Mouse (Mus musculus): ENCODE results near the gene Serpina9.
A peak's percentile ranks its signal among the peaks of the same experiment; 100 is the strongest.

Serpina9 gene

GRCm38 (mm10) chr12:104013620-104014019 lies at the start of gene Serpina9:
TSS of gene Serpina9 (minus strand) at chr12:104013755.
- no peak for DNase-seq (ENCODE audit: low read depth, low spot score)

- no peak for DNase-seq (ENCODE audit: low read depth, low spot score)
Measured at GRCm38 (mm10) chr12:104061862-104062261, 48.3 kb upstream of the Serpina9 start.

- DNase-seq (ENCODE audit: low read depth, low spot score), result no peak
Measured at GRCm38 (mm10) chr12:104060126-104060525, 46.6 kb upstream of the Serpina9 start.

- no peak for DNase-seq (ENCODE audit: low read depth, low spot score)
Measured at GRCm38 (mm10) chr12:104057531-104057930, 44.0 kb upstream of the Serpina9 start.

- no peak for DNase-seq (ENCODE audit: low read depth, low spot score)
Measured at GRCm38 (mm10) chr12:104057050-104057449, 43.5 kb upstream of the Serpina9 start.

DNA sequence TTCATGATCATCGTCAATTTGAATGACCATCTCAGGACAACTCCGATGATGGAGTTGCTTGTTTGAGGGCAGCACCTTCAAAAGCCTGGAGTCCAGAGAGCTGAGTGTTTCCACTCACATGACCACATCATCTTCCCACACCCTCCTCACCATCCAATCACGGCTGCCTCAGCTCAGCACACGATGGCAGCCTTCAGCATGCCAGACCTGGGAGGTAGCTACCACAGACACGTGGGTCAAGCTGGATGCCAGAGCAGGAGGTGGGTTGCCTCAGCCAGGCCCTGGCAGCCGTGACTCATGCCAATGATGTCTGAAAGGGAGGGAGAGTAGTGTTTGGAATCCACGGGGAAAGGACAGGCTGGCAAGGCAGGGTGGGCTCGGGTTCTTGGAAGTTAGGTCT lies 42.2 kb upstream of the Serpina9 start:
- DNase-seq (ENCODE audit: low read depth, low spot score), result no peak

- no peak for DNase-seq (ENCODE audit: low read depth, low spot score)
Measured at GRCm38 (mm10) chr12:104053995-104054394, 40.4 kb upstream of the Serpina9 start.

DNA sequence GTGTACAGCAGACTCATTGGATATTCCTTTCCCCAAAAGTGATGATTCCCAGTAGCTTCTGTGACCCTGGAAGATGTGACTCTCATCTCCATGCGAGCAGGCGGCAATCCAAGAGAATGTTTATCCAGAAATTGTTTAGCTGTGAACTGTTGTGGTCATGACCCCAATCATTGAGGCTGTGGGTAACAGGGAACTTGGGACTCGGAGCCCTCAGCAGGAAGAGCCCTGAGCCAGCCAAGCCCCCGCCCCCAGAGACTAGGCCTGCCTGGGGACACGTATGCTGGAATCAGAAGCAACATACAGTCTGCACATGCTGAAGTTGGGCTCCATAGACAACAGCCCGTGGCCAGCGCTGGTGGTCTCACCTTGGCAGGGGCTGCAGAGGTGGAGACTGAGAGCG lies 32.2 kb upstream of the Serpina9 start:
- no peak for DNase-seq (ENCODE audit: low read depth, low spot score)

DNA sequence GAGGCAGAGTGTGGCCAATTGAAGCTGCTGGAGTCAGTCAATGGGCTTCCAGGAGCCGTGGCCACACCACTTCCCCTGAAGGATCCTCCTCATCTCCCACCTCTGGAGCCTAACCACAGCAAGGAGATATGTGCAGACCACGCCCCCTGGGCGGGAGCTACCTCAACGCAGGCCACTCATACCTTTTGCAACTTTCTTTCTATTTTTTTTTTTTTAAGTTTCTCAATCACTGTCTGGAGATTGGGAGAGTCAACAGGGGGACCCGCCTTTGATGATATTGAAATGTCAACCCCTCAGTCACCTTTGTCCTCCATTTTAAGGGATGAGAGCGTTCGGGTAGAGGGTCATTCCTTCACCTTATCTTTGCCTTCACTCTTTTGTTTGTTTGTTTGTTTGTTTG lies 30.8 kb upstream of the Serpina9 start, which contains the start of gene Serpina12:
Serpina12 (minus strand) TSS at position 101 of the 400 bp plus-strand sequence.
- DNase-seq (ENCODE audit: low read depth, low spot score), result no peak

GRCm38 (mm10) chr12:104042753-104043152 lies 29.2 kb upstream of the Serpina9 start:
- no peak for DNase-seq (ENCODE audit: low read depth, low spot score)

- no peak for DNase-seq (ENCODE audit: low read depth, low spot score)
Measured at GRCm38 (mm10) chr12:104041401-104041800, 27.8 kb upstream of the Serpina9 start.

DNA sequence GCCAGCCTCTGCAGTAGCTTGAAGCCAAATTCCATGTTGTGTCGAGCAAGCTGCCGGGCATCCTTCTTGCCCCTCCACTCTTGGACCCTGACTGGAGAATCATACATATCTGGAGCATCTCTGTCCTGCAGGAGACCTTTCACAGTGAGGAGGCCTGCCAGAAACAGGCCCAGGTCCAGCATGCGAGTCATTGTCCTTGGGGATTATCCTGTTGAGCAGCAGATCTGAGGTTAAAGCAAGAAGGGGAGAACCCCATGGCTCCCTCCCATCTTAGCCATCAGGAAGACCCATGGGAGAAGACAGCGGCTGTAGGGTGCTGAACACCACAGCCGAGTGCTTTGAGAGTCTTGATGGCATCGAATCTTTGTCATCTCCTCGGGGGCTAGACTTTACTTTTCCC lies 24.6 kb upstream of the Serpina9 start:
- DNase-seq (ENCODE audit: low read depth, low spot score), result no peak

- no peak for DNase-seq (ENCODE audit: low read depth, low spot score)
Measured at GRCm38 (mm10) chr12:104033752-104034151, 20.2 kb upstream of the Serpina9 start.

GRCm38 (mm10) chr12:104029986-104030385 lies 16.4 kb upstream of the Serpina9 start:
- no peak for DNase-seq (ENCODE audit: low read depth, low spot score)

DNA sequence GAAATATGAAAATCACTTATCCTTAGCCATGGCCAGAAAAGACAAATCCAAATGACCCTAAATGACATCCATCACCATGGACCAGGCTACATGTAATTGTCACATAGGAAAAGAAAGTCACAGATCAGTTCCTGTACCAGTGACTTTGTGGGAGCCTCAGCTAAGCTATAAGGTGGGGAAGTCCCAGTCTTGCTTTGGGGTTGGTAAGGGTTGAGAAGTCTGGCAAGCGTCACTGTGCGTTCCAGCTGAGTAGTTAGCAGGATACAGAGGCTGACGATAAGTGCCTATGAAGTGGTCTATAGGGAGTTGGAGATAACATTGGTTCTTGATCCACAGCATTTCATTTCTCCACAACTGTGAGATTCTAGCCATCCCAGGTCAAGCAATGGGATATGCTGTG lies 1.7 kb upstream of the Serpina9 start:
- DNase-seq (ENCODE audit: low read depth, low spot score), result no peak

GRCm38 (mm10) chr12:104004689-104005088 lies 8.9 kb downstream of the Serpina9 start:
- no peak for DNase-seq (ENCODE audit: low read depth, low spot score)

GRCm38 (mm10) chr12:104003238-104003612 lies 10.3 kb downstream of the Serpina9 start:
- DNase-seq (ENCODE audit: low read depth, low spot score), result no peak

GRCm38 (mm10) chr12:104002569-104003237 lies 10.9 kb downstream of the Serpina9 start:
- DNase-seq (ENCODE audit: low read depth, low spot score), result no peak

- no peak for DNase-seq (ENCODE audit: low read depth, low spot score)
Measured at GRCm38 (mm10) chr12:104000594-104000993, 13.0 kb downstream of the Serpina9 start.

DNA sequence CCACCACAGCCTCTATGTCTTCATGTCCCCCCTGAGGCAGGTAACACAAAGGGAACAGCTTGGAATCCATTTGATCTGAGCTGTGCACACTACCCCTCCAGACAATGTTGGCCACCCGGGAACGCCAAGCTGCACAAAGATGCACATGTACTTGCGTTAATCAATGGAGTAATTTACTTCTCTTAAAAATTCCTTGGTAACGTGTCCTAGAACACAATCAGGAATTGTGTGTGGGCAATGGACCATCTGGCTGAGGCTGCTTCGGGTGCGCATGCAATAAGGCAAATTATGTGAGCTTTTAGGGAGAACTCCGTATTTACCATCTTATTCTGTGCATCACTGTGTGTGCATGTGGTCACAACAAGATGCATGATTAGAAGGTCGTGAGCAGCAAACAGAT lies 13.9 kb downstream of the Serpina9 start:
- DNase-seq (ENCODE audit: low read depth, low spot score), result no peak

GRCm38 (mm10) chr12:103996513-103996912 lies 17.0 kb downstream of the Serpina9 start:
- no peak for DNase-seq (ENCODE audit: low read depth, low spot score)

DNA sequence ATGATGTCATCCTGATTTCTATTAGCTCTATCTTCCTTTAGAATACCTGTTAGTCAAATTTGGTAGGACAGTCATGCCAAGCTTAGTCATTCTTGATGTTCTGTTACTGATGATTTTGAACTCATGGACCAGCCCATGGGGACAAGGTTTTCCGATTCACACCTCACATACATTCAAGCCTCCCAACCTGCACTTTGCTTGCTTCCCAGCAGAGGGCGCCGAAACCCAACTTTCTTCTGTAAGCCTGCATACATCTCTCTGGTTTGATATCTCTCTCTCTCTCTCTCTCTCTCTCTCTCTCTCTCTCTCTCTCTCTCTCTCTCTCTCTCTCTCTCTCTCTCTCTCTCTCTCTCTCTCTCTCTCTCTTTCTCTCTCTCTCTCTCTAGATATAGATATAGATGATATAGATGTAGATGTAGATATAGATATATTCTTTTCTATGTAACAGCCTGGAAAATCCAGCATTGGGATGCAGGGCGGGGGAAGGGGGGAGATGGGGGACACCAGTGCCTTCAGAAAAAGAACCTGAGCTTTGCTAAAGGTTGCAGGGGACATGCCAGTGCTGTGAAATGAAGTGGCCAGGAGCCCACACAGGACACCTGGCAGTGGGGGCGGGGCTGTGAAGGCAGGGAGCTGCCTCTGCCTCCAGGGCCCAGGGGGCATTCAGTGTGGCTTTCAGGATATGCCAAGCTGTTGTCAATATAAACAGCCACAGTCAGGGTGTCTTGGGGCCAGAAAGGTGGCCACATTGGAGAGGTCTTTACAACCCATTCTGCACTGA lies 18.1 kb downstream of the Serpina9 start:
- DNase-seq (ENCODE audit: low read depth, low spot score), result peak; percentile 42

- no peak for DNase-seq (ENCODE audit: low read depth, low spot score)
Measured at GRCm38 (mm10) chr12:103992945-103993344, 20.6 kb downstream of the Serpina9 start.
